Mouse (Mus musculus): ENCODE measurements around the gene Jaml. TPM values are rescaled to one million over a fixed set of nuclear protein-coding genes. Genes with fewer than 3 reads are reported as not detected.

Jaml gene
- 0.09 and 0.11 TPM in 2 replicates for polyA plus RNA-seq (2012; rRNA removed)

DNA sequence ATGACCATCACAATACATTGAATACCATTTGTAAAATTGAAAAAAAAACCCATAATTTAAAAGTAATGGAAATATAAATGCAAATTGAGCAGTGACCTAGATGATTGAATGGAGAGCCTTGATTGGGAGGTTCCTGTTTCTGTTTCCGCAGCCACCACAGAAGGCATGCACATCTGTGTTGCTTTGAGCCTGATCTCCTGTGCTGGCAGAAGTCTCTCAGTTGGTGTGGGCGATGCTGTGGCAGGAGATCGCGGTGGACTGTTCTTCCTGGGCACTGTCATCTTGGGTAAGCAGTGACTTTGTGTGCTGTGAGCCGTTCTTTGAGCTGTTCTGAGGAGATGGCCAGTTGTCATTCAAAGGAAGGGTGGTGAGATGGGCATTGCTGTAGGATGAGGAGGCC, at the start of gene Jaml:
Gene Jaml (plus strand): TSS at position 173 of the 400 bp plus-strand sequence.

DNA sequence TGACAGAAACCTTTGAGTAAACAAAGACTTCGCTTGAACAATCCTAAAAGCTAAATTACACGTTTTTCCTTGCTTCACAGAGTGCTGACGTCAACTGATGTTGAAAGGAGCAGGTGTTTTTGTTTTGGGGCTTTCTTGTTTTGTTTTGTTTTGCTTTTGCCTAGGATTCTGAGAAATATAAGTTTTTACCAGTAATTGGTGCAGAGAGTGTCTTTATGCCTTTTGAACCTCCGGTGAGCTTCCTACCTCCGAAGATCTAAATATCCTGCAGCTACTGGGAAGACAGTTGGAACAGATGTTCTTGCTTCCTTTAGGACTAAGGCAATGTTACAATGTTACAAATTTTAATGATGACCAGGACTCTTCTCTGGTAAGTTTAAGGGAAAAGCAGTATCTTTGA, 39.5 kb upstream of the Jaml start, which contains the start of gene Mpzl2:
Gene Mpzl2 (plus strand): TSS at position 301 of the 400 bp plus-strand sequence.

DNA sequence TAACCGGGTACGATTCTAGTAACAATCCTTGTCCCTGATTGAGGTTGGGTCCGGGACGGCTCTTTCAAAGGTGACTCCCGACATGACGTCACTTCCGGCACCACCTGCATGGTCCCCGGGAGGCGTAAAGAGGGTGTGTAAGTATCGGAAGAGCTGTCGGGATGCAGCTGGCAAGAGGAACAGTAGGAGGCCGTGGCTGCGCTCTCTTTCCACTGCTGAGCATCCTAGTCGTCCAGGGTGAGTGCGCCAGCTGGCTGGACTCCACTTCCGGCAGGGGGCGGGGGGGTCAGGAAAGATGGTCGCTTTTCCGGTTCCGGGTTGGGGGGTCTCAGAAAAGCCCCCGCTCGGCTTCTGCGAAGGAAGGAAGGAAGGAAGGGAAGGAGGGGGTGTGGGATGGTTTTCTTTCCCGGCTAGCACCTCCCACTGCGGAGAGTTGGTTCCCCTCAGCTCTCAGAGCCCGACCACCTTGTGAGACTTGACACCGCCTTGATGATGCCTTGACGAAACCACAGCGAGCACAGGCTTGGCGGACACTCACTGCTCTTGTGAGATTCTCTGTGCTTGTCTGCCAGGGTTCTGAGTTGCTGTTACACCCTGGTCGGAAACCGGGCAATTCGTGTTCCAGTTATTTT, 23.8 kb upstream of the Jaml start, which contains the start of gene Mpzl3:
Gene Mpzl3 (plus strand): TSS at position 105 of the 632 bp plus-strand sequence.

DNA sequence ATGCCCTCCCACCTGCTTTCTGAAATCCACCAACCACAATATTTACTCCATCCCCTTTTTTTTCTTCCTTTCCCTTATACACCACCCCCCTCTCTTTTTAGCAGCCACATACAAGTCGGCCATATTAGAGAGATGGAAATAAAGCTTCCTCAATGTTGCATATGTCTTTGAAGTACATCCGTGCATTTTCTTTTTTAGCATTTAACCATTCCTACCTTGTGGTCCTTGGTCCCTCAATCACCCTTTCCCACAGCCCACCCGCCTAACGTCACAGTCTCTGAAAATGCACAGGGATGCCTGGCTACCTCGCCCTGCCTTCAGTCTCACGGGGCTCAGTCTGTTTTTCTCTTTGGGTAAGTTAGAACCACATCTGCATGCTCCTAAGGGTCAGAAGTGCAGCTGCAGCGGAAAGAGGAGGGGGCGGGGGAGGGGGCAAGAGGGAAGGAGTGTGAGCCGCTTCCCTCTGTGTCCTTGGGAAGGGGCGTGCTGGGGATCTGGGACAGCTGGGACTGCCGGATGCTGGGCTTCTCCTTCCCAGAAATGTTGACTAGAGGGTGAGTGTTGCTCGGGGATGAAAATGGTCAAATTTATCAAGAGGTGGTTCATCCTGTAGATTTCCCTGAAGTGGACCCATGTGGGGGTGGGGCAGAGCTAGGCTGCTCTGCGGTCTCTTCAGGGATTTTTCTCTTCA, 38.9 kb downstream of the Jaml start, which contains the start of gene Scn2b:
Gene Scn2b (plus strand): TSS at position 42 of the 691 bp plus-strand sequence.

DNA sequence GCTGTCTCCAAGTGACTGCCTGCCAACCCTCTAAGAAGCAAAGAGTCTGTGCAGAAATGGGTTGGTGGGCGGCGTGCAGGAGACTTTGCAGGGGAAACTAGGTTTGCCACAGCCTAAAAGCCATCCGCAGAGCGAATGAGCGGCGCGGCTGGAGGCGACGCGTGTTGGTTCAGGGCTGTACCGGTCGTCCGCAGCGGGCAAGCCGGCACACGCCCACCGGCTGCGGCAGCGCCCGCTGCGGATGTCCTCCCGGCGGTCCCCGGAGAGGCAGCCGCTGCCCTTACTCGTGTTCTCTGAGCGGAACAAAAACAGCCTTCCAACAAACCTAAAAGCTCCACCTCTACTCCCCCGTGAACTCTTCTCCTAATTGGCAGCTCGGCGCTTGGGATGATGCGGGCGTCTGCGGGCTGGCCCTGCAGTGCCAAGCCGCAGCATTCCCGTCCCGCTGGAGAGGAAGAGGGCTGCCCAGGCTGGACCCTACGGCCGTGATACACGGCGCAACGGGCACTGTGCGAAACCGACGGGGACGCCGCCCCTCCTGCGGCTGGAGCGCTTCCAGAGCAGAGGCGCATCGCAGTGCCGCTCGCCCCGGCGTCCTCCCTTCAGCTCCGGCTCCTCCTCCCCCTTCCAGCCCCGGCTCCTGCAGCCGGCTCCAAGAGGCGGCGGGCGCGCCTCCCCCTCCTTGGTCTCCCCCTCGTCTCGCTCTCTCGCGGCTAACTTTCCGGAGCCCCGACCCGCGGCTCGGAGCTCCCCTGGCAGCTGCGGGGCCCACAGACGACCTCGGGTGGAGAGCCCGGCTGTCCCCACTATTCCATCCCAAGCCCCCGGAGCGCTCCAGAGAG, 59.4 kb downstream of the Jaml start, which contains the start of gene Scn4b:
Gene Scn4b (plus strand): TSS at position 205 of the 842 bp plus-strand sequence.

Other genes starting within 250 kb of the Jaml start
- 27.3 and 27.4 TPM in 2 replicates for gene Kmt2a, start 197.9 kb upstream of the Jaml start, polyA plus RNA-seq (2012; rRNA removed)
- gene Atp5l, start 158.4 kb upstream of the Jaml start, polyA plus RNA-seq (2012; rRNA removed): 681 and 765 TPM in 2 replicates
- 27.6 and 29.7 TPM in 2 replicates for gene Ube4a, start 113.6 kb upstream of the Jaml start, polyA plus RNA-seq (2012; rRNA removed)
- not detected in 2 replicates for gene Cd3g, start 98.8 kb upstream of the Jaml start, polyA plus RNA-seq (2012; rRNA removed)
- not detected in 2 replicates for gene Cd3d, start 97.4 kb upstream of the Jaml start, polyA plus RNA-seq (2012; rRNA removed)
- not detected in 2 replicates for gene Cd3e, start 69.6 kb upstream of the Jaml start, polyA plus RNA-seq (2012; rRNA removed)
- gene Mpzl2, start 39.4 kb upstream of the Jaml start, polyA plus RNA-seq (2012; rRNA removed): 0.91 and 4.2 TPM in 2 replicates
- gene Mpzl3, start 24.0 kb upstream of the Jaml start, polyA plus RNA-seq (2012; rRNA removed): 1.0 and 1.3 TPM in 2 replicates
- gene Scn2b, start 38.6 kb downstream of the Jaml start, polyA plus RNA-seq (2012; rRNA removed): 7.0 and 7.8 TPM in 2 replicates
- 0.17 and 0.30 TPM in 2 replicates for gene Scn4b, start 59.2 kb downstream of the Jaml start, polyA plus RNA-seq (2012; rRNA removed)
- gene BC049352, start 102.8 kb downstream of the Jaml start, polyA plus RNA-seq (2012; rRNA removed): 0.06 and 0.11 TPM in 2 replicates
- gene Tmprss4, start 124.9 kb downstream of the Jaml start, polyA plus RNA-seq (2012; rRNA removed): 0.18 TPM in 1 of 2 replicates, not detected in the other
- 0.90 and 1.1 TPM in 2 replicates for gene Il10ra, start 190.0 kb downstream of the Jaml start, polyA plus RNA-seq (2012; rRNA removed)
- gene Tmprss13, start 239.9 kb downstream of the Jaml start, polyA plus RNA-seq (2012; rRNA removed): 0.02 and 0.14 TPM in 2 replicates

All from central nervous system, embryonic 14 days (tissue).